Mouse (Mus musculus) CD4-positive, CD25-positive, alpha-beta regulatory T cell (primary cell): Measurements from ENCODE around the gene Ffar1. TPM values are rescaled to one million over a fixed set of nuclear protein-coding genes. Genes with fewer than 3 reads are reported as not detected.

Source experiments
- polyA plus RNA-seq: library from polyadenylated mRNA; unstranded; fragments of 100-300 nt; shearing (Covaris generic); gene quantifications from one replicate; pipeline ENCODE4 v1.2.1, GENCODE M21; 2017

Gene Ffar1
- polyA plus RNA-seq, result 0.07 TPM

GRCm38 (mm10) chr7:30861464-30861863, at the start of gene Ffar1:
Ffar1 (minus strand) TSS chr7:30861564.

GRCm38 (mm10) chr7:30880176-30880575, 18.8 kb upstream of the Ffar1 start, which contains the start of gene Cd22:
Cd22 (minus strand) TSS chr7:30880342.

GRCm38 (mm10) chr7:30856078-30856477, 5.3 kb downstream of the Ffar1 start, which contains the start of gene Ffar3:
Ffar3 (minus strand) TSS chr7:30856178.

GRCm38 (mm10) chr7:30823675-30824074, 37.7 kb downstream of the Ffar1 start, which contains the start of gene Ffar2:
Ffar2 (minus strand) TSS chr7:30823775.

Other genes starting within 250 kb of the Ffar1 start
- gene Upk1a, start 248.7 kb downstream of the Ffar1 start, polyA plus RNA-seq, result 0.83 TPM
- 581 TPM for gene Cox6b1, start 235.4 kb downstream of the Ffar1 start, polyA plus RNA-seq
- not detected for gene Etv2, start 225.7 kb downstream of the Ffar1 start, polyA plus RNA-seq
- gene Rbm42, start 211.2 kb downstream of the Ffar1 start, polyA plus RNA-seq, result 204 TPM
- 37.3 TPM for gene Haus5, start 196.6 kb downstream of the Ffar1 start, polyA plus RNA-seq
- gene Pmis2, start 190.0 kb downstream of the Ffar1 start, polyA plus RNA-seq, result not detected
- not detected for gene 2200002J24Rik, start 162.6 kb downstream of the Ffar1 start, polyA plus RNA-seq
- not detected for gene Atp4a, start 149.4 kb downstream of the Ffar1 start, polyA plus RNA-seq
- 116 TPM for gene Tmem147, start 132.0 kb downstream of the Ffar1 start, polyA plus RNA-seq
- gene Gapdhs, start 117.9 kb downstream of the Ffar1 start, polyA plus RNA-seq, result 0.36 TPM
- gene Sbsn, start 110.1 kb downstream of the Ffar1 start, polyA plus RNA-seq, result 1.1 TPM
- not detected for gene Dmkn, start 97.8 kb downstream of the Ffar1 start, polyA plus RNA-seq
- not detected for gene Krtdap, start 73.7 kb downstream of the Ffar1 start, polyA plus RNA-seq
- gene Ffar2, start 37.8 kb downstream of the Ffar1 start, polyA plus RNA-seq, result 0.26 TPM
- gene Ffar3, start 5.4 kb downstream of the Ffar1 start, polyA plus RNA-seq, result not detected
- gene Cd22, start 18.8 kb upstream of the Ffar1 start, polyA plus RNA-seq, result 4.2 TPM
- 0.12 TPM for gene Mag, start 53.3 kb upstream of the Ffar1 start, polyA plus RNA-seq
- not detected for gene Hamp2, start 63.1 kb upstream of the Ffar1 start, polyA plus RNA-seq
- not detected for gene Hamp, start 82.5 kb upstream of the Ffar1 start, polyA plus RNA-seq
- gene Usf2, start 95.2 kb upstream of the Ffar1 start, polyA plus RNA-seq, result 11.1 TPM
- 4.6 TPM for gene Lsr, start 111.9 kb upstream of the Ffar1 start, polyA plus RNA-seq
- gene Fam187b, start 112.2 kb upstream of the Ffar1 start, polyA plus RNA-seq, result 0.59 TPM
- 1,672 TPM for gene Fxyd5, start 180.9 kb upstream of the Ffar1 start, polyA plus RNA-seq
- 0.49 TPM for gene Fxyd7, start 189.9 kb upstream of the Ffar1 start, polyA plus RNA-seq
- gene Fxyd1, start 195.6 kb upstream of the Ffar1 start, polyA plus RNA-seq, result not detected
- not detected for gene Lgi4, start 197.8 kb upstream of the Ffar1 start, polyA plus RNA-seq
- gene Fxyd3, start 215.1 kb upstream of the Ffar1 start, polyA plus RNA-seq, result not detected